Mouse (Mus musculus): Measurements from ENCODE around the gene Coq2.

Gene Coq2

DNA sequence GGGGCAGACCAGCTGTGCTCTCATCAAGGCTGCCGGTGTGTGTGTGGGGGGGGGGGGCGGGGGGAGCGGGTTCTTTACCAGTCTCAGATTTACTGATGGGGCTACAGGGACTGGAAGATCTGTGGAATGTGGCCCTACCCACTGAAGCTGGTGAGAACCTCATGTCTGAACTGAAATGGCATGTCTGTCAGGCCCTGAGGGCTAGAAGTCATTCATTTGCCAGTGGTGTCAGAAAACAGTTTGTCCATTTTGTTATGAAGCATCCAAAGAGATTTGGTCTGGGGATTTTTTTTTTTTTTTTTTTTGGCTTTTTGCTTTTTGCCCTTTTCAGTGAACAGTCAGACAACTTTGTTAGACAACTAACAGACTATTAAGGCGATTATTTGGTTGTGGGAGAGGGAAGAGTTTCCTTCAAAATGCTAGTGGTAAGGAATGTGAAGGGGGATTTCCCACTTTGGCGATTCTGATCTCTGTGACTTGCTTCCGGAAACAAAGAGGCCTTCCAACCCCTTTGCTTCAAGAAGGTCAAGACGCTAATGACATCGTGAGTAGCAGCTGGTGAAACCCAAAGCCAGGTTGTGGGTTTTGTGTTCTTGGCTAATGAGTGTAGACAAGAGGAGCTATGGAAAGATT, 52.9 kb downstream of the Coq2 start:
- no peak for DNase-seq (ENCODE audit: low spot score in 2 of 2)

DNA sequence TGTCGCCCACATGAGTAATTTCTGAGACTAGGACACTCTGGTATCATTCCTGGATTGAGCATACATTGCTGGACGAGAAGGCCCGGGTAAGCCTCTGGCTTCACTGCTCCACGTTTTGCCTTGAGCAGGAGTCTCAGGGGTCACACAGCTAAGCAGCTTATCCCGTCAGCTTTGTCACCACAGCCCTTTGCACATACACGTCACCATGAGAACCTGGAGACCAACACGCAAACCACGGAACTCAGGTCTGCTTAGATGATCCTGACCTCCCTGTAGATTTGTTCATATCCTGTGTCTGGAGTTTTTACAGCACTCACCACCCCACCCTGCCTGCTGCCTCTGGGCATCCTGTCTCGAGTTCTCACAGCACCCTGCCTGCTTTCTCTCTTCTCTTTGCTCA, 54.0 kb downstream of the Coq2 start:
- DNase-seq (ENCODE audit: low spot score in 2 of 2) = no peak

DNA sequence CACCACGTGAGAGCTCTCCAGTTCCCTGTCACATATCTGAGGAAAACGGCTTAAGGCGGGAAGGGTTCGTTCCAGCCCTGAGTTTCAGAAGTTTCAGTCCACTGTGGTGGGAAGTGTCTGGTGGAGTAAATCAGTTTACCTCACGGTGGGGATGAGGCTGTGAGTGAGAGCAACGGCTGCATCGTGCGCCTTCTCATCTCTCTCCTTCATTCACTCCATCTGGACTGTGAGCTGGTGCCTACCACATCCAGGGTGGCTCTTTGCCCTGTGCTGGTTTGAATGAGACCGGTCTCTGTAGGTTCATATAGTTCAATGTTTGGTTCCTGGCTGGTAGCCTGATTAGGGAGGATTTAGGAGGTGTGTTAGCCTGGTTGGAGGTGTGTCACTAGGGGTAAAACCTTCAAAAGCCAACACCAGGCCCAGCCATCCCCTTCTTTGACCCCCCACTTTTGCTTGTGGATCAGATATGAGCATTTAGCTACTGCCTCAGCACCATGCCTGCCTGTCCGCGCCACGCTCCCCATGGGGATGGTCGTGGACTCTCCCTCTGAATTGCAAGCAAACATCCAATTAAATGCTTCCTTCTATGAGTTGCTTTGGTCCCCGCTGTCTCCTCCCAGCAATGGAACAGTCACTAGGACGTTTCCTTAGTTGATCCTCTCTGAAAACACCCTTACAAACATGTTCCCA, 55.2 kb downstream of the Coq2 start:
- no peak for DNase-seq (ENCODE audit: low spot score in 2 of 2)

DNA sequence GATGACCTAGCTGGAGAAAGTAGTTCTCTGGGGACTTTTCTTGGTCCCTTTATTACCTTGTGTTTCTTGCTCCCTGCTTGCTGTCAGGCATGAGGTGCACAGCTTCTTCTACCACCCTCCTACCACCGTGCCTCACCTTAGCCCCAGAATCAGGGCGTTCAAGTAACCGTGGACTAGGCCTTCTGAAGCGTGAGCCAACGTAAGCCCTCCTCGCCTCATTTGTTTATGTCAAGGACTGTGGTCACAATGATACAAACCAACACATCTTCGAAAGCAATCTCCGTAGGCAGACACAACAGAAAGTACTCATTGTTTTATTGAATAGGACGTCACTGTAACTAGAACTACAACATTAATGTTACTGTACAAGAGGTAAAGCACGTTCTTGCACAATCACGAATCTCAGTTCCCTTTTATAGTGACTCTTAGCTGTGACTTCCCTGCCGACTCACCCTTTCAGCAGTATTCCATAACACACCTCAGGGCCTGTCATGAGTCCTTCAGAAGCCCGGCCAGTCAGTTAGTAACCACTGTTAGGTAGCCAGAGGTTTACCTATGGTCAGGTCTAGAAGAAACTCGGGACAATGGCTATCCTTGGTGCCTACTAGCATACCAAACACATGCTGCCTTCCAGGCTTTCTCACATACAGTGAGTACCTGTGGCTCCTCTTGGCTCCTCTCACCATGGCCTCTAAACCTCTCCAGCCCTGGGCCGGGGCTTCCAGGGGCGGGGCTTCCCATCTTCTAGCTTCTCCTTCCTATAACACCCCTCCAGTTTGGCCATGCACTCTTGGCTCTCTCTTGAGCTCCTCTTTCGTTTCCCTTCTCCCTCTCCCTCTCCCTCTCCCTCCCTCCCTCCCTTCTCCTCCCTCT, 60.8 kb downstream of the Coq2 start:
- peak in 1 of 2 experiments; percentile 41 for DNase-seq (ENCODE audit: low spot score in 2 of 2)

DNA sequence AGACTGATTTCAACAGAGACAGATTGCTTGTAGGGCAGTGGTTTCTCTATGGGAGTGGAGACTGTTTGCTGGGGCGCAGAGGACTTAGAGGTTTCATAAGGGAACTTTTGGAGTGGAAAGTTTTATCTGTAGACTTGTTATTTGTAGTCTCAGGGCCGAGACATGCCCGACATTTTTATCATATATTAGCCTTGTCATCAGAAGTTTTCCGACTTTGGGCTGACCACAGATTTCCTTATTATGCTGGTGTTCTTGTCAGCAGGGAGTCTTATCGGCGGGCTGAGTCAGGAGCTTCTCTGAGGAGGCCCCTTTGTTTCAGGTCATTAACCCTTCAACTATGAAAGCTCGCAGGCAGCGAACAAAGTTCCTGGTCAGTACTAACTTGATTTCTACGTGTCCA, 67.1 kb downstream of the Coq2 start:
- no peak for DNase-seq (ENCODE audit: low spot score in 2 of 2)

DNA sequence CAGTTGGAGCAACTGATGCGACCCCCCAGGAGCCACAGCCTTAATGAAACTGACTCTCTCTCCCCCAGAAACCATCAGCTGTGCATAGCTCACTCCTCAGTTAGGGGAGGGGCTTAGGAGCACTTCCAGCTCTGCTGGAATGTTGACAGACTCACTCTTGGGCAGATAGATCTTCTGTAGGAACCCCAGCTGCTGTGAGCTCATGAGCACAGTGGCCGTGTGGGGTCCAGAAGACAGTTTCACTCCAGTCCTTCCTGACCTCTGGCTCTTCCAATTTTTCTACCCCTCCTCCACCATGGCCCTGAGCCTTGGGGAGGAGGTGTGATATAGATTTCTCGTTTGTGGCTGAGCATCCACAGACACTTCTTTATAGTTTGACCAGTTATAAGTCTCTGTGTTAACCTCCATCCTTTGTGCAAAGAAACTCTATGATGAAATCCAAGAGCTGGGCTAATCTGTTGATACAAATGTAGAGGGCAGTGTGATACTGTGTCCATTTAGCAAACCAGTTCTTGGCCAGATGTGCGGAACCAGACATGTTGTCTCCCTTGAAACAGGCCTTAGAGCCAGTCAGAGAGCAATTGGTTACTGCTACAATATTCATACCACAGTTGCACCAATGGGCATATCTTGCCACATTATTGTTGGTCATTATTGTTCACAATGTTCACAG, 67.7 kb downstream of the Coq2 start:
- no peak for DNase-seq (ENCODE audit: low spot score in 2 of 2)

DNA sequence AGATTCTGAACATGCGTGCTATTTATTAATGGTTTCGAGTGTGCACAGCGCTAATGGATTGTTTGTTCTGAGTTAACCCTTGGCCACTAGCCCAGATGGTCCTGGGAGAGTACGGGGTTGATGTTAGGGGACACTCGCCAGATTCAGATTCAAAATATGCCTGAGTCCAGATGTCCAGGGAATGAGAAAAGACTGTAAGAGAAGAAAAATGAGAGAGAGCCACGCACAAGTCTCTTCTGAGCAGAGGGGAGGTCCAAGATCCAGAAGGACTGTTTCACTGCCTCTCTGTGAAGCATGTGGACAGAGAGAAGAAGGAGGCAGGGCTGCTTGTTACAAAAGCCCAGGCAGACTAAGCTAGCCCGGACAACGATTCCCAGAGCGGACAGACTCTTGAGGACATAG, 69.1 kb downstream of the Coq2 start:
- DNase-seq (ENCODE audit: low spot score in 2 of 2) = no peak
